Mouse (Mus musculus) C2C12 (cell line): Measurements from ENCODE around the gene Ica1. TPM values are rescaled to one million over a fixed set of nuclear protein-coding genes. Genes with fewer than 3 reads are reported as not detected.

Experiments
- H3K27me3 ChIP-seq: one replicate; pipeline ENCODE4 v1.6.1; 2011; ENCODE audit not compliant: control insufficient read depth, insufficient read depth, insufficient read length
- H3K36me3 ChIP-seq: one replicate; pipeline ENCODE4 v1.6.1; 2011; ENCODE audit not compliant: control insufficient read depth, insufficient read depth
- H3K4me3 ChIP-seq: one replicate; pipeline ENCODE4 v1.5.1; 2011; ENCODE audit warnings: mild to moderate bottlenecking, control low read depth; ENCODE audit not compliant: poor library complexity, insufficient read depth, severe bottlenecking
- H3K79me2 ChIP-seq: one replicate; pipeline ENCODE4 v1.6.1; 2011; ENCODE audit not compliant: control insufficient read depth, insufficient read depth
- H3K79me3 ChIP-seq: one replicate; pipeline ENCODE4 v1.6.1; 2011; ENCODE audit warnings: low read depth, control low read depth
- H3ac ChIP-seq: one replicate; pipeline ENCODE3; 2011; ENCODE audit warnings: low read depth; ENCODE audit not compliant: control insufficient read depth, insufficient read length
- CEBPB ChIP-seq: IDR thresholded peaks from one replicate; pipeline ENCODE4 v1.6.1; 2011; ENCODE audit warnings: low read depth, mild to moderate bottlenecking, control low read depth, moderate library complexity
- CTCF ChIP-seq: IDR thresholded peaks from one replicate; pipeline ENCODE4 v1.5.1; 2011; ENCODE audit not compliant: control insufficient read depth, insufficient read depth, insufficient read length
- FOSL1 ChIP-seq: IDR thresholded peaks from one replicate; pipeline ENCODE4 v1.8.0; 2011; ENCODE audit warnings: mild to moderate bottlenecking, low read length; ENCODE audit not compliant: poor library complexity, insufficient read depth, severe bottlenecking
- MAX ChIP-seq: IDR thresholded peaks from one replicate; pipeline ENCODE4 v1.6.1; 2011; ENCODE audit warnings: mild to moderate bottlenecking, control low read depth
- MYOD1 ChIP-seq: IDR thresholded peaks from one replicate; pipeline ENCODE4 v1.6.1; 2011; ENCODE audit warnings: low read depth; ENCODE audit not compliant: control insufficient read depth, insufficient read length
- MYOG ChIP-seq: IDR thresholded peaks from one replicate; pipeline ENCODE4 v1.6.1; 2011; ENCODE audit not compliant: control insufficient read depth, insufficient read length; ENCODE audit errors: extremely low read depth
- USF1 ChIP-seq: IDR thresholded peaks from one replicate; pipeline ENCODE4 v1.6.1; 2011; ENCODE audit warnings: low read depth, mild to moderate bottlenecking, control low read depth, moderate library complexity
- polyA plus RNA-seq: library from polyadenylated mRNA; unstranded; fragments of >200 nt; fragmentation: generic; extraction: Trizol; gene quantifications from one replicate; pipeline ENCODE4 v1.2.1, GENCODE M21; 2012; ENCODE audit warnings: missing spikeins

The Ica1 gene
- polyA plus RNA-seq, 1 experiment = 10.5 TPM

DNA sequence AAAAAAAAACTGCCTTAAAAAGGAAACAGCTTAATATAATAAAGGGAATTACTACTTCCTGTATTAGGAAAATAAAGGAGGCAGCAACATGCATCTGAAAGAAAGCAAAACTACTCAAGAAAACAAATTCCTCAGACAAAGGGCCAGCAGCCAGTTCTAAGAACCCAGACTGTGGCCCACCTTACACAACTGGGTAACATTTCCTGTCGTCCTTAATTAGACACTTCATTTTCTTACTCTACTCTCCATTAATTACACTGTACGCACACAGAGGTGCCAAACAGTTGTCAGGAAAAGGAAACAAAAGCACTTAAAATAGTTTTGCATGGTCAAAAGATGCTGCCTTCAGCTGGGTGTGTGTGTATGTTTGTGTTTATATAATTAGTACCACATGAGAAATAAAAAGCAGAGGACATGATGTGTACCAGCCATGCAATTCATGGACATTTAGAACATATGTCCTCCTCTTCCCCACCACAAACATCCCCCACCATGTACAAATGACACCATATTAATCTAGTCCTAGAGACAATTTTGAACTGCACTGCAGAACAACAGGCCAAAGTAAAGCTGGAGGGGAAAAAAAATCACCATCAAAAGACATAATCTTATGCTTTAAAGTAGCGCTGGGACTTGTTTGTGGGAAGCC lies 115.1 kb downstream of the Ica1 start:
- no peaks in the 10 kb centered on the region for H3K79me2 ChIP-seq
- no peak overlapping the region for H3K4me3 ChIP-seq
- H3K36me3 ChIP-seq = no peaks in the 10 kb centered on the region
- H3K79me3 ChIP-seq = no peaks in the 10 kb centered on the region
- H3K27me3 ChIP-seq = no peaks in the 10 kb centered on the region
- TF ChIP-seq MAX (no peak), FOSL1 (no peak)
- H3ac ChIP-seq = no peak overlapping the region

GRCm38 (mm10) chr6:8661404-8661803 lies 116.9 kb downstream of the Ica1 start:
- H3K79me3 ChIP-seq = no peaks in the 10 kb centered on the region
- no peak overlapping the region for H3ac ChIP-seq
- H3K27me3 ChIP-seq = no peaks in the 10 kb centered on the region
- H3K4me3 ChIP-seq = no peak overlapping the region
- no peaks in the 10 kb centered on the region for H3K36me3 ChIP-seq
- no peaks in the 10 kb centered on the region for H3K79me2 ChIP-seq
- TF ChIP-seq MYOG = no peak

GRCm38 (mm10) chr6:8660076-8660475 lies 118.2 kb downstream of the Ica1 start:
- Histone ChIP-seq H3K79me2 (no peaks in the 10 kb centered on the region), H3K79me3 (no peaks in the 10 kb centered on the region), H3K4me3 (no peak overlapping the region), H3K27me3 (no peaks in the 10 kb centered on the region), H3ac (no peak overlapping the region), H3K36me3 (no peaks in the 10 kb centered on the region)
- TF ChIP-seq MYOG (no peak), MYOD1 (no peak), MAX (no peak), CTCF (no peak), USF1 (no peak), CEBPB (no peak), FOSL1 (no peak)

DNA sequence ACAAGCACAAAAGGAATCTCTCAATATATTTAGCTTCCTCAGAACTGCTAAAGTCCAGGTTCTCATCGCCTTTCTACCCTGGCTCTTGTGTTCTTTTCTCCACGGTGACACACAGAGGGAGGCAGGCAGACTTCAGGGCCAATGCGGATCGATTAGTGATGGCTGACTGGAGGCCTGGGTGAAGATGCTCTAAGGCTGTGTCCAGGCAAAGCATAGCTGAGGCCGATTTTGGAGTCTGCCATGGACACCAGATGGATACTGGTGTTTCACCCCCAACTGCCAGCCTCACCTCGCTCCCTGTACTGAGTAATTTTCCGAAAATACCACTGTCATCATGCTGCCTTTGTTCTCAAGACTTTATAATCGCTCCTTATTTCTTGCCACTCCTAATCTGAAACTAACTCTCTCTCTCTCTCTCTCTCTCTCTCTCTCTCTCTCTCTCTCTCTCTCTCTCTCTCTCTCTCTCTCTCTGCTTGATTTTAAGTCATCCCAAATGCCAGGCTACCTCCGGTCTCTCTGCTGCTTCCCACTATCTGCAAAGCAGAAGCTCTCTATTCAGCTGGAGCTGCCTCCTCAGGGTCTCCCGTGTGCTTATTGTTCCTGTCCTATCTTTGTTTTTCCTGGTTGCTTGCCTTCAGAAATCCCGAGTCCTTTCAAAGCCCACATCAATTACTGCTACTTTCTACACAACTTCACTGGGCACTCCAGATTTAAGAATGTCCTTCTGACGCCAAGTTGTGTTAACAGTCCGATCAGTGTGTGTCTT lies 118.9 kb downstream of the Ica1 start:
- TF ChIP-seq MYOD1 (no peak), MAX (no peak), CTCF (no peak), MYOG (no peak), CEBPB (no peak), FOSL1 (no peak), USF1 (no peak)
- Histone ChIP-seq H3K79me2 (no peaks in the 10 kb centered on the region), H3ac (no peak overlapping the region), H3K4me3 (no peak overlapping the region), H3K27me3 (no peaks in the 10 kb centered on the region), H3K36me3 (no peaks in the 10 kb centered on the region), H3K79me3 (no peaks in the 10 kb centered on the region)

- H3ac ChIP-seq = no peak overlapping the region
- no peaks in the 10 kb centered on the region for H3K27me3 ChIP-seq
- no peaks in the 10 kb centered on the region for H3K79me2 ChIP-seq
- TF ChIP-seq USF1 (no peak), MYOG (no peak), MYOD1 (no peak), FOSL1 (no peak), CTCF (no peak), CEBPB (no peak), MAX (no peak)
- no peaks in the 10 kb centered on the region for H3K79me3 ChIP-seq
- no peak overlapping the region for H3K4me3 ChIP-seq
- no peaks in the 10 kb centered on the region for H3K36me3 ChIP-seq
Measured at GRCm38 (mm10) chr6:8658431-8658830, 119.9 kb downstream of the Ica1 start.

DNA sequence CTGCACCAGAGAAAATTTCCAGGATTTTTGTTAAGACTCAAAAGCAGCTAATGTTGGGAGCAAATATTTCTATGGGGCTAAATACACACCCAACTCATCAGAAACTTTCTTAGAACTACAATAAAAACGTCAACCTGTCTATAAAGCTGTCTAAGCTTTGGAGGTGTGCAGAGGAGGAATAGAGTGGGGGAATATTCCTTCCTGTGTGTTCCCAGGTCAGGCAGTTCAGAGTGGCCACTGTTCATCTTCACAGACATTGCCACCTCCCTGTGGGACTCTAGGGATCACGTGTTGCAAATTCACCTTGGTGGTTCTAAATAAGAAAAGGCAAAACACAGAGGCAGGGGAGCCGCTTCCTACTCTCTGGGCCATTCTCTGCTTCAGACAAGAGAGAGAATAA lies 120.8 kb downstream of the Ica1 start:
- H3K4me3 ChIP-seq = no peak overlapping the region
- no peak for TF ChIP-seq MYOD1
- no peak for TF ChIP-seq USF1
- no peak for TF ChIP-seq MYOG
- no peak for TF ChIP-seq MAX
- no peak for TF ChIP-seq CEBPB
- TF ChIP-seq CTCF = no peak
- TF ChIP-seq FOSL1 = no peak
- no peak overlapping the region for H3ac ChIP-seq
- H3K79me2 ChIP-seq = no peaks in the 10 kb centered on the region
- peaks cover under 1% of the 10 kb centered on the region for H3K36me3 ChIP-seq
- H3K79me3 ChIP-seq = no peaks in the 10 kb centered on the region
- H3K27me3 ChIP-seq = no peaks in the 10 kb centered on the region
